Mouse (Mus musculus) hindbrain, embryonic 13.5 days (tissue): ENCODE results near the gene Hoxc5. TPM values are rescaled to one million over a fixed set of nuclear protein-coding genes. Genes with fewer than 3 reads are reported as not detected.

ENCODE experiments used
- ATAC-seq: fragments of 200-750 bp; cut with Nextera tagmentation; 2 replicates; pipeline ENCODE4 v1.8.0; 2017; ENCODE audit warnings: moderate TSS enrichment; ENCODE audit not compliant: low FRiP score
- H3K27ac ChIP-seq: fragments of 300-500 bp; sonication (generic); 2 replicates; pipeline ENCODE4 v1.5.1; 2015; ENCODE audit warnings: inconsistent platforms, mild to moderate bottlenecking, moderate library complexity
- H3K27me3 ChIP-seq: fragments of 300-500 bp; sonication (generic); 2 replicates; pipeline ENCODE4 v1.6.1; 2015; ENCODE audit warnings: mild to moderate bottlenecking, inconsistent platforms
- H3K36me3 ChIP-seq: fragments of 300-500 bp; sonication (generic); 2 replicates; pipeline ENCODE4 v1.6.1; 2015; ENCODE audit warnings: mild to moderate bottlenecking, inconsistent platforms
- H3K4me1 ChIP-seq: fragments of 300-500 bp; sonication (generic); replicated peaks from 2 replicates; pipeline ENCODE4 v1.6.1; 2015; ENCODE audit warnings: inconsistent platforms
- H3K4me2 ChIP-seq: fragments of 300-500 bp; sonication (generic); 2 replicates; pipeline ENCODE4 v1.6.1; 2015; ENCODE audit warnings: inconsistent platforms, mild to moderate bottlenecking, moderate library complexity
- H3K4me3 ChIP-seq: fragments of 300-500 bp; sonication (generic); 2 replicates; pipeline ENCODE4 v1.5.1; 2015; ENCODE audit warnings: mild to moderate bottlenecking, inconsistent platforms
- H3K9ac ChIP-seq: fragments of 300-500 bp; sonication (generic); 2 replicates; pipeline ENCODE4 v1.6.1; 2015; ENCODE audit warnings: mild to moderate bottlenecking, inconsistent platforms
- H3K9me3 ChIP-seq: fragments of 300-500 bp; sonication (generic); 2 replicates; pipeline ENCODE4 v1.6.1; 2016; ENCODE audit warnings: inconsistent platforms
- WGBS: fragments of 180-500 bp; shearing (Covaris S2); methylation state at CpG from one replicate; pipeline ENCODE4 v1.1.7; 2015; 5-methylcytosine and 5-hydroxymethylcytosine counted together
- polyA plus RNA-seq: library from polyadenylated mRNA; unstranded; fragments of >200 nt; fragmentation: Nextera tagmentation; extraction: Ambion mirVana; gene quantifications from 2 replicates; pipeline ENCODE4 v1.2.1, GENCODE M21; 2015

Gene Hoxc5
- polyA plus RNA-seq, 1 experiment from 2014 or later: 39.2 TPM

- no peak for ATAC-seq
- peaks cover 98% of the 10 kb centered on the region for H3K27me3 ChIP-seq
- H3K9ac ChIP-seq: no peak overlapping the region
- no peak overlapping the region for H3K4me3 ChIP-seq
- no peak overlapping the region for H3K27ac ChIP-seq
- 3% methylated on average over 26 of the region's 26 CpGs for WGBS
- H3K4me2 ChIP-seq: no peak overlapping the region
- H3K4me1 ChIP-seq: peaks cover 8% of the 10 kb centered on the region
- H3K9me3 ChIP-seq: no peaks in the 10 kb centered on the region
- no peaks in the 10 kb centered on the region for H3K36me3 ChIP-seq
Observed at GRCm38 (mm10) chr15:102965003-102965891, 2.0 kb upstream of the Hoxc5 start.

DNA sequence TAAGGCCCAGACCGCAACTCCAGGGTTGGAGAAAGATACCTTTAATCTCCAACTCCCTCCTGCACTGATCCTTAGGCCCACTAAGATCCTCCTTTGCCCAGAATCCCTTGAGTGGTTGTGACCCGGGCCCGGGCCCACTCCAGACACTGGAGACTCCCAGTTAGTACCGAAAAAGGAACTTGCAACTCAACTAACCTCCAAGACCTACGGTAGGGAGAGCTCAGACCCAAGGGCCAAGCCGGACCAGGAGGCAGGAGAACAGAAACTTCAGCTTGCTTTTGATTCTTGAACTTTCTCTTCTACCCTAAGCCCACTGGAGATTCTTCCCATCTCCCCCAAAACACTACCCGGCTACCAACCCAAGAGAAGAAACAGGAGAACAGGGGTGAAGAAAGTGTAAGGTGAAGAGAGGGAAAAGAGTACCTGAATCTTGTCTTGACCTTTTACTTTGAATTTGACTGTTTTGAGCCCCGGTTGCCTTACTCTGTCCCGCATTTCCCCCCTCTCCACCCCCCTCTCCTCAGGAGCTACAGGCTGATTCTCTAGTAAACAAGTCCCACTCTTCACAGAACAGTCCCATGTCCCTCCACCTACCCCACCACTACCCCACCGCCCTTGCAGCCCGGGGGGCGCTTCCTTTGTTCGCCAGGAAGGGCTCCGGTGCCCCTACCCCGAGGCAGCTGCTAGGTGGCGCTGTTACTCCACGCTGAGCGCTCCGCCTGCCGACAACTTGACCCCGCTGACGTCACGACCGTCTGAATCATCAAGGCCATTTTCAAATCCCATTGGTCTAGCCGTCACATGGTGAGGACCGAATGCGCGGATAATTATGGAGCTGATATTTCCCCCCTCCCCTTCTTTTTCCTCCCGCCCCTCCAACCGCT is 1.1 kb upstream of the Hoxc5 start:
- peaks cover 98% of the 10 kb centered on the region for H3K27me3 ChIP-seq
- H3K4me2 ChIP-seq: 0 out of 2 replicates have a peak overlapping the region, but pooled peaks have one; percentile 29
- H3K4me1 ChIP-seq: peaks cover 8% of the 10 kb centered on the region
- no peaks in the 10 kb centered on the region for H3K36me3 ChIP-seq
- no peak overlapping the region for H3K27ac ChIP-seq
- WGBS: 4% methylated on average over 30 of the region's 30 CpGs
- H3K9me3 ChIP-seq: no peaks in the 10 kb centered on the region
- no peak for ATAC-seq
- H3K9ac ChIP-seq: no peak overlapping the region
- no peak overlapping the region for H3K4me3 ChIP-seq

DNA sequence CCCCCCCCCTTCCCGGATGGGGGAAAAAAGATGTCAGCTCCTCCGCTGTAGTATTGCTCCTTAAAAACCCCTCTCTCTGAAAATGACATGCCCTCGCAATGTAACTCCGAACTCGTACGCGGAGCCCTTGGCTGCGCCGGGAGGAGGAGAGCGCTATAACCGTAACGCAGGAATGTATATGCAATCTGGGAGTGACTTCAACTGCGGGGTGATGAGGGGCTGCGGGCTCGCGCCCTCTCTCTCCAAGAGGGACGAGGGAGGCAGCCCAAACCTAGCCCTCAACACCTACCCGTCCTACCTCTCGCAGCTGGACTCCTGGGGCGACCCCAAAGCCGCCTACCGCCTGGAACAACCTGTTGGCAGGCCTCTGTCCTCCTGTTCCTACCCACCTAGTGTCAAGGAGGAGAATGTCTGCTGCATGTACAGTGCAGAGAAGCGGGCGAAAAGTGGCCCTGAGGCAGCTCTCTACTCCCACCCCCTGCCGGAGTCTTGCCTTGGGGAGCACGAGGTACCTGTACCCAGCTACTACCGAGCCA is 399 bp upstream of the Hoxc5 start, which contains the start of gene Hoxc10:
Gene Hoxc10, plus strand, starts transcription at position 21 of the 536 bp plus-strand sequence.
- no peak within 1 kb of the TSS for H3K27ac ChIP-seq
- peaks cover 98% of the 10 kb centered on the region for H3K27me3 ChIP-seq
- H3K4me1 ChIP-seq: peaks cover 8% of the 10 kb centered on the region
- WGBS: 2% methylated on average over 27 of the region's 27 CpGs
- H3K4me2 ChIP-seq: 0 out of 2 replicates have a peak within 1 kb of the TSS, but pooled peaks have one; percentile 29
- ATAC-seq: 0 out of 2 replicates have a peak, but pooled peaks have one; percentile 17
- H3K9ac ChIP-seq: no peak within 1 kb of the TSS
- H3K9me3 ChIP-seq: no peaks in the 10 kb centered on the region
- no peak within 1 kb of the TSS for H3K4me3 ChIP-seq
- H3K36me3 ChIP-seq: no peaks in the 10 kb centered on the region

- Histone ChIP-seq H3K27ac (no peak overlapping the region), H3K9me3 (no peaks in the 10 kb centered on the region), H3K4me1 (peaks cover 8% of the 10 kb centered on the region), H3K27me3 (peaks cover 99% of the 10 kb centered on the region), H3K4me2 (no peak overlapping the region), H3K36me3 (no peaks in the 10 kb centered on the region), H3K4me3 (no peak overlapping the region), H3K9ac (no peak overlapping the region)
- ATAC-seq: no peak
- WGBS: 3% methylated on average over 34 of the region's 34 CpGs
Observed at GRCm38 (mm10) chr15:102967511-102968397, 511 bp downstream of the Hoxc5 start.

- no peak overlapping the region for H3K9ac ChIP-seq
- no peaks in the 10 kb centered on the region for H3K9me3 ChIP-seq
- peaks cover 99% of the 10 kb centered on the region for H3K27me3 ChIP-seq
- H3K4me2 ChIP-seq: no peak overlapping the region
- peaks cover 8% of the 10 kb centered on the region for H3K4me1 ChIP-seq
- no peaks in the 10 kb centered on the region for H3K36me3 ChIP-seq
- WGBS: 22% methylated on average over 1 of the region's 1 CpGs
- no peak overlapping the region for H3K4me3 ChIP-seq
- H3K27ac ChIP-seq: no peak overlapping the region
- no peak for ATAC-seq
Observed at GRCm38 (mm10) chr15:102969296-102969695, 2.1 kb downstream of the Hoxc5 start.

GRCm38 (mm10) chr15:102970740-102971139 is 3.5 kb downstream of the Hoxc5 start:
- 3% methylated on average over 12 of the region's 12 CpGs for WGBS
- Histone ChIP-seq H3K27me3 (peaks cover 99% of the 10 kb centered on the region), H3K4me1 (peaks cover 8% of the 10 kb centered on the region), H3K27ac (no peak overlapping the region), H3K9ac (no peak overlapping the region), H3K9me3 (no peaks in the 10 kb centered on the region), H3K4me2 (no peak overlapping the region), H3K4me3 (no peak overlapping the region), H3K36me3 (no peaks in the 10 kb centered on the region)
- ATAC-seq: no peak

- Histone ChIP-seq H3K4me2 (no peak overlapping the region), H3K27ac (no peak overlapping the region)
- ATAC-seq: no peak
Observed at GRCm38 (mm10) chr15:102972254-102972653, 5.0 kb downstream of the Hoxc5 start.

DNA sequence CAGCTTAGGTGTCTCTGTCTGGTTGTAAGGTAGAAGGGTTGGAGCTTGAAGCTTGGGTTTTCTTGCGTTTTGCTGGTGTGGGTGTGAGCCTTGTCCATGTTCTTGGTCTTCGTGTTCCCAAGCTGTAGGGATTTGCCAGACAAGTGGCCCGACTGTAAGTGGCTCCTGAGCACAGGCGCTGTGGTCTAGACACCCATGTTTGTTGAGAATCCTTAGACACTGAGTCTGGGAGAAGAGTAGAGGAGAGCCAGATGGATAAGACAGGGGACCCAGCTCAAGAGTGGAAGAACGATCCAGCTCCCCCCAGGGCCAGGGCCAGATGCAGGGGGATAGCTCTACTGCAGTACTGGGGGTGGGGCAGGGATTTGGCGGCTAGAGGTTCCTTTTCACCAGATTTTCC is 5.5 kb downstream of the Hoxc5 start:
- no peak overlapping the region for H3K27ac ChIP-seq
- H3K9ac ChIP-seq: no peak overlapping the region
- no peak overlapping the region for H3K4me2 ChIP-seq
- no peak overlapping the region for H3K4me3 ChIP-seq
- ATAC-seq: no peak
- no peaks in the 10 kb centered on the region for H3K4me1 ChIP-seq
- peaks cover 99% of the 10 kb centered on the region for H3K27me3 ChIP-seq
- 2% methylated on average over 6 of the region's 6 CpGs for WGBS
- no peaks in the 10 kb centered on the region for H3K9me3 ChIP-seq
- no peaks in the 10 kb centered on the region for H3K36me3 ChIP-seq

More at GRCm38 (mm10) chr15:102972254-102972653, 5.0 kb downstream of the Hoxc5 start:
- no peaks in the 10 kb centered on the region for H3K4me1 ChIP-seq
- no peaks in the 10 kb centered on the region for H3K36me3 ChIP-seq
- H3K9ac ChIP-seq: no peak overlapping the region
- no peaks in the 10 kb centered on the region for H3K9me3 ChIP-seq
- no peak overlapping the region for H3K4me3 ChIP-seq
- 2% methylated on average over 21 of the region's 21 CpGs for WGBS
- peaks cover 99% of the 10 kb centered on the region for H3K27me3 ChIP-seq

DNA sequence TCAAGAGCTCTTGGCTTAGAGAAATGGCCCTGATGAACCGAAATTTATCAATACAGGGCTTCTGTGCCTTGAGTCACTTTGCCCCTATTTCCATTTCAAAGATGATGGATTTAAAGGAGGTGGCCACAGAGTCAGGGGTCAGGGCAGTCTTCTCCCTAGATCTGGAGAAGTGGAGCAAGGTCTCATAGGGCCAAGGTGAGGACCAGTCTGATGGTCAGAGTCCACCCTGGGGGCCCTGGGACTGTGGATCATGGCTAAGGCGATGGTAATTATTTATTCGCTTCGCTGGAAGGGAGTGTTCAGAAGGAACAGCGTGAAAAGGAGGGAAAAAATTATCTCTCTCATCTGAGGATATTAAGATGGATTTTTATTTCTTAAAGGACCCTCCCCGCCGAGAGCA is 7.8 kb downstream of the Hoxc5 start:
- no peak for ATAC-seq
- no peaks in the 10 kb centered on the region for H3K9me3 ChIP-seq
- H3K4me2 ChIP-seq: no peak overlapping the region
- H3K4me1 ChIP-seq: no peaks in the 10 kb centered on the region
- 4% methylated on average over 7 of the region's 7 CpGs for WGBS
- H3K4me3 ChIP-seq: no peak overlapping the region
- no peaks in the 10 kb centered on the region for H3K36me3 ChIP-seq
- H3K27me3 ChIP-seq: peaks cover 100% of the 10 kb centered on the region
- H3K9ac ChIP-seq: no peak overlapping the region
- no peak overlapping the region for H3K27ac ChIP-seq

GRCm38 (mm10) chr15:102975688-102976111 is 8.5 kb downstream of the Hoxc5 start:
- Histone ChIP-seq H3K27ac (no peak overlapping the region), H3K36me3 (no peaks in the 10 kb centered on the region), H3K4me3 (no peak overlapping the region; the same call in 1 of the 2 replicates), H3K27me3 (peaks cover 100% of the 10 kb centered on the region), H3K9me3 (no peaks in the 10 kb centered on the region), H3K4me2 (no peak overlapping the region), H3K4me1 (no peaks in the 10 kb centered on the region), H3K9ac (no peak overlapping the region)
- ATAC-seq: no peak
- WGBS: 1% methylated on average over 21 of the region's 21 CpGs

DNA sequence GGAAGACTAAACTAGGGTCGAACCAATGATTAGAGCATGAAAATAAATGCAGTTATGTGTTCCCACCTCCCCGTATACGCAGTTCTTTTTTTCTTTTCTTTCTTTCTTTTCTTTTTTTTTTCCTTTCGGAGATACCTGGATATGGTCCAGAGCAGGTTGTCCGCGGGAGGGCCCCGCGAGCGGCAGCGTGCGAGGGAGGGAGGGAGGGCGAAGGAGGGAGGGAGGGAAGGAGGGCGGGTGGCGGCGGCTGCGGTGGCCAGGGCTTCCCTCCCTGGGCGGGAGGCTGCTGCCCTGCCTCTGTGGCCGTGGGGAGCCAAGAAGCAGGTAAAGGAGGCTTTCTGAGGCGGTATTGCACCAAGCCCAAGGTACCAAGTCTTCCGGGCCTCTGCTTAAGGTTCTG is 8.9 kb downstream of the Hoxc5 start, which contains the start of gene Hoxc9:
Gene Hoxc9, plus strand, starts transcription at position 269 of the 400 bp plus-strand sequence.
- no peak for ATAC-seq
- no peaks in the 10 kb centered on the region for H3K36me3 ChIP-seq
- no peak within 1 kb of the TSS for H3K9ac ChIP-seq
- H3K9me3 ChIP-seq: no peaks in the 10 kb centered on the region
- H3K4me1 ChIP-seq: no peaks in the 10 kb centered on the region
- H3K27me3 ChIP-seq: peaks cover 100% of the 10 kb centered on the region
- 0% methylated on average over 7 of the region's 20 CpGs for WGBS
- H3K4me3 ChIP-seq: no peak within 1 kb of the TSS; the same call in 1 of the 2 replicates
- H3K27ac ChIP-seq: no peak within 1 kb of the TSS
- H3K4me2 ChIP-seq: no peak within 1 kb of the TSS
